Mouse (Mus musculus): ENCODE data around the gene Ciz1. TPM values are rescaled to one million over a fixed set of nuclear protein-coding genes. Genes with fewer than 3 reads are reported as not detected.

The Ciz1 gene
- polyA plus RNA-seq, 1 experiment = 47.6 TPM

- peaks cover 12% of the 10 kb centered on the region; the same call in 1 of the 2 replicates for H3K4me1 ChIP-seq (ENCODE audit: control insufficient read depth, insufficient read depth, low read length)
- H3K4me3 ChIP-seq (ENCODE audit: insufficient read depth, low read length) = no peak overlapping the region
- H3K27ac ChIP-seq (ENCODE audit: insufficient read depth, low read length) = no peak overlapping the region
- no peak for TF ChIP-seq POLR2A (IDR thresholded peaks at IDR 0.05; ENCODE audit: low read depth, low read length)
- TF ChIP-seq CTCF (IDR thresholded peaks at IDR 0.05; ENCODE audit: borderline replicate concordance, insufficient read depth, low read length) = no peak
Measured at GRCm38 (mm10) chr2:32429215-32429891, 77.2 kb downstream of the Ciz1 start.

Other genes starting within 250 kb of the Ciz1 start
- gene Prrc2b, start 201.2 kb upstream of the Ciz1 start, polyA plus RNA-seq (2011; ENCODE audit: insufficient read length, low read depth, missing spikeins) = 75.5 and 84.6 TPM in 2 replicates
- gene Pomt1, start 115.7 kb upstream of the Ciz1 start, polyA plus RNA-seq (2011; ENCODE audit: insufficient read length, low read depth, missing spikeins) = 19.3 and 22.8 TPM in 2 replicates
- gene Uck1, start 92.2 kb upstream of the Ciz1 start, polyA plus RNA-seq (2011; ENCODE audit: insufficient read length, low read depth, missing spikeins) = 20.5 and 22.1 TPM in 2 replicates
- gene Golga2, start 64.9 kb upstream of the Ciz1 start, polyA plus RNA-seq (2011; ENCODE audit: insufficient read length, low read depth, missing spikeins) = 73.1 and 78.9 TPM in 2 replicates
- gene Swi5, start 64.3 kb upstream of the Ciz1 start, polyA plus RNA-seq (2011; ENCODE audit: insufficient read length, low read depth, missing spikeins) = 474 and 541 TPM in 2 replicates
- gene Dnm1, start 1.0 kb downstream of the Ciz1 start, polyA plus RNA-seq (2011; ENCODE audit: insufficient read length, low read depth, missing spikeins) = 37.2 and 52.6 TPM in 2 replicates
- gene 1110008P14Rik, start 29.6 kb downstream of the Ciz1 start, polyA plus RNA-seq (2011; ENCODE audit: insufficient read length, low read depth, missing spikeins) = 28.8 and 30.3 TPM in 2 replicates
- gene Lcn2, start 35.9 kb downstream of the Ciz1 start, polyA plus RNA-seq (2011; ENCODE audit: insufficient read length, low read depth, missing spikeins) = not detected in 2 replicates
- 14.3 and 18.0 TPM in 2 replicates for gene Ptges2, start 43.6 kb downstream of the Ciz1 start, polyA plus RNA-seq (2011; ENCODE audit: insufficient read length, low read depth, missing spikeins)
- gene Naif1, start 98.1 kb downstream of the Ciz1 start, polyA plus RNA-seq (2011; ENCODE audit: insufficient read length, low read depth, missing spikeins) = 3.5 and 3.8 TPM in 2 replicates
- 10.7 and 16.6 TPM in 2 replicates for gene Slc25a25, start 99.1 kb downstream of the Ciz1 start, polyA plus RNA-seq (2011; ENCODE audit: insufficient read length, low read depth, missing spikeins)
- gene Fam102a, start 183.0 kb downstream of the Ciz1 start, polyA plus RNA-seq (2011; ENCODE audit: insufficient read length, low read depth, missing spikeins) = 5.3 and 8.9 TPM in 2 replicates
- 70.1 and 71.9 TPM in 2 replicates for gene Dpm2, start 218.5 kb downstream of the Ciz1 start, polyA plus RNA-seq (2011; ENCODE audit: insufficient read length, low read depth, missing spikeins)
- gene Pip5kl1, start 222.5 kb downstream of the Ciz1 start, polyA plus RNA-seq (2011; ENCODE audit: insufficient read length, low read depth, missing spikeins) = 0.67 TPM in 1 of 2 replicates, not detected in the other
- gene 9430097D07Rik, start 223.4 kb downstream of the Ciz1 start, polyA plus RNA-seq (2011; ENCODE audit: insufficient read length, low read depth, missing spikeins) = not detected in 2 replicates
- 20.4 and 21.5 TPM in 2 replicates for gene St6galnac4, start 234.8 kb downstream of the Ciz1 start, polyA plus RNA-seq (2011; ENCODE audit: insufficient read length, low read depth, missing spikeins)
- 33.3 and 39.3 TPM in 2 replicates for gene St6galnac6, start 247.4 kb downstream of the Ciz1 start, polyA plus RNA-seq (2011; ENCODE audit: insufficient read length, low read depth, missing spikeins)

Measured in embryonic fibroblast, embryonic 13.5 days (primary cell).